Mouse (Mus musculus): ENCODE measurements at regions not wholly inside any gene's neighbourhood (a gene's known extent, or its start where the extent isn't known, plus 50 kb on each side); places are given as distances from the start of the nearest gene placed in this dataset.

DNA sequence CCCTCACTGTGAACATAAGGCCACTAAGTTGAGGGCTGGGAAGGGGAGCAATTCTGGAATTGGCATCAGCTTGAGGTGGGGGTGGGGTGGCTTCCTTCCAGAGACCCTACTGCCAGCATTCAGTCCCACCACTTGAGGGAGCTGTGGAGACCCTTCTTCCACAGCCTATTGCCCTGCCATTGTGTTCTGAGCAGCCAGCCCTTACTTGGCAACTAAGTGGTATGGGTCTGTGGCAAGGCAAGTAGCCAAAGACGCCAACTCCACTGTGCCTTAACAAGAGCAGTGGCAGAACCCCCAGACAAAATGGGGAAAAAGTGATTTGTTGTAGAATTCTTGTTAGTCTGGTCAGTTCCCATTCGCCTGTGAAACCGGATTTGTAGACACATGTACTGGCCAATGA is 365.4 kb upstream of the Gm26657 start:
- H3K4me3 ChIP-seq (ENCODE audit: low read depth, low read length) = no peak overlapping the region
- WGBS = 93% methylated on average over 3 of the region's 3 CpGs
- no peak for ATAC-seq (replicated peaks; ENCODE audit: low FRiP score, low TSS enrichment, low read depth)
- H3K4me1 ChIP-seq (replicated peaks; ENCODE audit: control insufficient read depth, insufficient read depth, low read length) = 0 out of 2 replicates have a peak, but pooled peaks cover 4% of the 10 kb centered on the region
- no peaks in the 10 kb centered on the region for H3K9me3 ChIP-seq (ENCODE audit: control insufficient read depth, low read length)
- no peak overlapping the region for H3K27ac ChIP-seq (ENCODE audit: low read depth)
- H3K9ac ChIP-seq (ENCODE audit: low read length) = no peak overlapping the region
- DNase-seq (ENCODE audit: low spot score) = no peak
- no peaks in the 10 kb centered on the region for H3K27me3 ChIP-seq (replicated peaks; ENCODE audit: control insufficient read depth, insufficient read depth, low read length)
- no peaks in the 10 kb centered on the region for H3K36me3 ChIP-seq (ENCODE audit: control insufficient read depth, insufficient read depth, low read length)
- no peak overlapping the region for H3K4me2 ChIP-seq (ENCODE audit: low read length)

DNA sequence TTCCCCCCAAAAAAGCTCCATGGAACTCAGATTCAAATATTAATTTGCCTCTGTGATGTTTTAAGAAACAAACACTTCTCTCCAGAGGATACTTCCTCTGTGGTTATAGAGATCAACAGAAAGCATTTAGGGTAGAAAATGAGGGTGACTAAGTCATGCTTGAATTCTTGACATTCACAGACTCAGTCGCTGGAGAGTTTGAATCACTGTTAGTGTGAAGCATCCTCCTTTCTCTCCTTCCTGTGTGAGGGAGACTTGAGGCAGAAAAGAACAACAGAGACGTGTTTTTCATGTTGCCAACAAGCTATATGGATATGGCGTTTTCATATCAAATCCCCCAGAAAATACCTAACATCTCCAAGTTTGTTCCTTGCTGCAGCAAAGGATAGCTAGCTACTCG is 366.1 kb upstream of the Gm26657 start:
- WGBS = 79% methylated on average over 4 of the region's 4 CpGs
- 0 out of 2 replicates have a peak, but pooled peaks cover 4% of the 10 kb centered on the region for H3K4me1 ChIP-seq (replicated peaks; ENCODE audit: control insufficient read depth, insufficient read depth, low read length)
- ATAC-seq (replicated peaks; ENCODE audit: low FRiP score, low TSS enrichment, low read depth) (no peak), DNase-seq (ENCODE audit: low spot score) (no peak)
- no peak overlapping the region for H3K4me3 ChIP-seq (ENCODE audit: low read depth, low read length)
- no peak overlapping the region for H3K9ac ChIP-seq (ENCODE audit: low read length)
- H3K27ac ChIP-seq (ENCODE audit: low read depth) = no peak overlapping the region
- no peak overlapping the region for H3K4me2 ChIP-seq (ENCODE audit: low read length)
- H3K36me3 ChIP-seq (ENCODE audit: control insufficient read depth, insufficient read depth, low read length) = no peaks in the 10 kb centered on the region
- H3K27me3 ChIP-seq (replicated peaks; ENCODE audit: control insufficient read depth, insufficient read depth, low read length) = no peaks in the 10 kb centered on the region
- no peaks in the 10 kb centered on the region for H3K9me3 ChIP-seq (ENCODE audit: control insufficient read depth, low read length)

DNA sequence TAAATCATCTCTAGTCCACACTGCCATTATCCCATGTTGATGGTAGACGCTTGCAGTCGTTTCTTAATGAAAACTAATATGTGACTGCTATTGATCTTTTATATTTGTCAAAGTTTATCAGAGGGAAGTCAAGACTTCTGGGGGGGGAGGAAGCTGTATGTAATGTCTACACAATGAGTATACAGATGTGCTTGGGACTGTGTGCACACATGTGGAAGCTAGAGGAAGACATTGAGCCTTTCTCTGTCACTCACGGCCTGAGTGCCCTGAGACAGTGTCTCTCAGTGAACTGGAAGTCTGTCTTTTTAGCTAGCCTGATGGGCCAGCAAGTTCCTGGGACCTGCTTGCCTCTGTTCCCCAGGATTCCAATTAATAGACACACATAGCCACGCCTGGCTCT is 366.7 kb upstream of the Gm26657 start:
- Histone ChIP-seq H3K4me3 (ENCODE audit: low read depth, low read length) (no peak overlapping the region), H3K27me3 (replicated peaks; ENCODE audit: control insufficient read depth, insufficient read depth, low read length) (no peaks in the 10 kb centered on the region), H3K9me3 (ENCODE audit: control insufficient read depth, low read length) (no peaks in the 10 kb centered on the region), H3K36me3 (ENCODE audit: control insufficient read depth, insufficient read depth, low read length) (no peaks in the 10 kb centered on the region), H3K27ac (ENCODE audit: low read depth) (no peak overlapping the region), H3K4me1 (replicated peaks; ENCODE audit: control insufficient read depth, insufficient read depth, low read length) (0 out of 2 replicates have a peak, but pooled peaks cover 4% of the 10 kb centered on the region), H3K4me2 (ENCODE audit: low read length) (no peak overlapping the region), H3K9ac (ENCODE audit: low read length) (no peak overlapping the region)
- 77% methylated on average over 4 of the region's 4 CpGs for WGBS
- DNase-seq (ENCODE audit: low spot score) = no peak
- ATAC-seq (replicated peaks; ENCODE audit: low FRiP score, low TSS enrichment, low read depth) = no peak

DNA sequence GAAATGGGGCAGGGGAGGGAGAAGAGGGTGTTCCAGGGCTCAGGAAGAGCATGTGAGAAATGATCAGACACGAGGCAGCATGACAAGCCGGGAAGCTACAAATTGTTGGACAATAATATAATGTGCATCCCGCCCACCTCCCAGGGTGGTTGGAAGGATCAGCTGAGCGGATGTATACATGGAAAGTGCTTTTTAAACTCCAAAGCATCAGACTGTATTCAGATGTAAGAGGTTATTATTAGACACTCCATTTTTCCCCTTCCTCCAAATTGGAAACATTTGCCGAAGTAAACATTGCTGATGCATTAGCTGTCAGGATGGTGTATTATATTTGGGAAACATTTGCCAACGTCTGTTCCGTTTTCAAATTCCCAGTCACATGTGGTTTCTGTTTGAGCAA is 367.2 kb upstream of the Gm26657 start:
- Histone ChIP-seq H3K9ac (ENCODE audit: low read length) (no peak overlapping the region), H3K4me1 (replicated peaks; ENCODE audit: control insufficient read depth, insufficient read depth, low read length) (0 out of 2 replicates have a peak, but pooled peaks cover 4% of the 10 kb centered on the region), H3K9me3 (ENCODE audit: control insufficient read depth, low read length) (no peaks in the 10 kb centered on the region), H3K4me2 (ENCODE audit: low read length) (no peak overlapping the region), H3K36me3 (ENCODE audit: control insufficient read depth, insufficient read depth, low read length) (no peaks in the 10 kb centered on the region), H3K27me3 (replicated peaks; ENCODE audit: control insufficient read depth, insufficient read depth, low read length) (no peaks in the 10 kb centered on the region), H3K27ac (ENCODE audit: low read depth) (no peak overlapping the region), H3K4me3 (ENCODE audit: low read depth, low read length) (no peak overlapping the region)
- ATAC-seq (replicated peaks; ENCODE audit: low FRiP score, low TSS enrichment, low read depth) = no peak
- no peak for DNase-seq (ENCODE audit: low spot score)
- 48% methylated on average over 7 of the region's 7 CpGs for WGBS

DNA sequence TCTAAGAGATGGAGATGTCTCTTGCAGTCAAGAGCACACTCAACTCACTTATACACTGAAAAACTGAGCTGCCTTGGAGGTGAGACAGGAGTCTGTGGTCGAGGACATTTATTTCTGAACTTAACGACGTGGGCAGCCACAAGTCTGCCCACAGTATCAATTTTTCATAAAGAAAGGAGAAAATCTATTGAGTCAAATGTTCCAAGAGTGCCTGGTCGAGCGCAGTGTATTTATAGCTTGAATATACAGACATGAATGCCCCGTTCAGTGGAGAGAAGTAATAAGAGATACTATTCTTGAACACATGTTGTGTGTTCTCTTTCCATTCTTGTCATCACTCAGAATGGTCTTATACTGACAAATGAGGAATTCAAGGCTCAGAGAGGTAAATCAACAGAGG is 375.3 kb upstream of the Gm26657 start:
- ATAC-seq (replicated peaks; ENCODE audit: low FRiP score, low TSS enrichment, low read depth) (no peak), DNase-seq (ENCODE audit: low spot score) (no peak)
- Histone ChIP-seq H3K9ac (ENCODE audit: low read length) (no peak overlapping the region), H3K27ac (ENCODE audit: low read depth) (no peak overlapping the region), H3K27me3 (replicated peaks; ENCODE audit: control insufficient read depth, insufficient read depth, low read length) (no peaks in the 10 kb centered on the region), H3K36me3 (ENCODE audit: control insufficient read depth, insufficient read depth, low read length) (no peaks in the 10 kb centered on the region), H3K4me1 (replicated peaks; ENCODE audit: control insufficient read depth, insufficient read depth, low read length) (no peaks in the 10 kb centered on the region), H3K4me3 (ENCODE audit: low read depth, low read length) (no peak overlapping the region), H3K4me2 (ENCODE audit: low read length) (no peak overlapping the region), H3K9me3 (ENCODE audit: control insufficient read depth, low read length) (no peaks in the 10 kb centered on the region)
- WGBS = 72% methylated on average over 6 of the region's 6 CpGs

DNA sequence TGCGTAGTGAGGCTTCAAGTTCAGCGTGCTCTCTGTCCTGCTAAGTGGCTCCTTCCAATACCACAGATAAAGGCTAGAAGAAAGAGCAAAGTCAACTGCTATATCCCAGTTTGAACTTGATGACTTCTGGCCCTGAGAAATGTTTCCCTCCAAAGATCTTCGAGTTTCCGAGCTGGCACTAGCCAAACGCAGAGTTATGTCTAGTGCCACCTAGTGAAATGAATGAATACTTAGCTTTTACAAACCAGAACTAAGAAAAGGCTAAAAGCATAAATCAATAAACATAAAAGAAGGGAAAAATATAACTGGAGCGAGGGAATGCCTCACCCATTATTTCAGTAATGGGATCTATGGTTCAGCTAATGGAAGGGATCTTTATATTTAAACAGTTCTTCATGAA is 377.7 kb upstream of the Gm26657 start:
- no peak overlapping the region for H3K9ac ChIP-seq (ENCODE audit: low read length)
- ATAC-seq (replicated peaks; ENCODE audit: low FRiP score, low TSS enrichment, low read depth) = no peak
- H3K27me3 ChIP-seq (replicated peaks; ENCODE audit: control insufficient read depth, insufficient read depth, low read length) = no peaks in the 10 kb centered on the region
- no peak for DNase-seq (ENCODE audit: low spot score)
- no peak overlapping the region for H3K4me2 ChIP-seq (ENCODE audit: low read length)
- no peaks in the 10 kb centered on the region for H3K36me3 ChIP-seq (ENCODE audit: control insufficient read depth, insufficient read depth, low read length)
- no peak overlapping the region for H3K27ac ChIP-seq (ENCODE audit: low read depth)
- H3K4me1 ChIP-seq (replicated peaks; ENCODE audit: control insufficient read depth, insufficient read depth, low read length) = no peaks in the 10 kb centered on the region
- no peak overlapping the region for H3K4me3 ChIP-seq (ENCODE audit: low read depth, low read length)
- WGBS = 40% methylated on average over 6 of the region's 6 CpGs
- H3K9me3 ChIP-seq (ENCODE audit: control insufficient read depth, low read length) = no peaks in the 10 kb centered on the region

DNA sequence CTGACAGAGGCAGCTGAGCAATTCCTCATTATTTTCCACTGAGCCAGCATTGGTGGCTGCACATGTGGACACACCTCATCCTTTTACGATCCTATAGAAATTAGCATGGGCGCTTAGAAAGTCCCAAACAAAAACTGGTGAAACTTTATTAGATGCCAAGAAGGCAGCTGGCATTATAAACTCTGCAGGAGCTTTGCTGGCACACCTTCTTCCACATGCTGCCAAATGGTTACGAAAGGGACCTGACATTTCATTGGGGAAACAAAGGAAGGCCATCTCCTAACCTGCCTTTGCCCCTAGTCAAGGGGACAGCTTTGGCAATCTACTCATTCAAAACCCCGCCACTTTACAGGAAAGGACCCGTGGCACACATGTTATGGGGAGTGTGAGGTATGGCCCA is 390.7 kb upstream of the Gm26657 start:
- Histone ChIP-seq H3K9ac (ENCODE audit: low read length) (no peak overlapping the region), H3K9me3 (ENCODE audit: control insufficient read depth, low read length) (no peaks in the 10 kb centered on the region), H3K4me1 (replicated peaks; ENCODE audit: control insufficient read depth, insufficient read depth, low read length) (no peaks in the 10 kb centered on the region), H3K27me3 (replicated peaks; ENCODE audit: control insufficient read depth, insufficient read depth, low read length) (no peaks in the 10 kb centered on the region), H3K36me3 (ENCODE audit: control insufficient read depth, insufficient read depth, low read length) (no peaks in the 10 kb centered on the region), H3K4me2 (ENCODE audit: low read length) (no peak overlapping the region), H3K4me3 (ENCODE audit: low read depth, low read length) (no peak overlapping the region), H3K27ac (ENCODE audit: low read depth) (no peak overlapping the region)
- WGBS = 82% methylated on average over 5 of the region's 5 CpGs
- ATAC-seq (replicated peaks; ENCODE audit: low FRiP score, low TSS enrichment, low read depth) (no peak), DNase-seq (ENCODE audit: low spot score) (no peak)

DNA sequence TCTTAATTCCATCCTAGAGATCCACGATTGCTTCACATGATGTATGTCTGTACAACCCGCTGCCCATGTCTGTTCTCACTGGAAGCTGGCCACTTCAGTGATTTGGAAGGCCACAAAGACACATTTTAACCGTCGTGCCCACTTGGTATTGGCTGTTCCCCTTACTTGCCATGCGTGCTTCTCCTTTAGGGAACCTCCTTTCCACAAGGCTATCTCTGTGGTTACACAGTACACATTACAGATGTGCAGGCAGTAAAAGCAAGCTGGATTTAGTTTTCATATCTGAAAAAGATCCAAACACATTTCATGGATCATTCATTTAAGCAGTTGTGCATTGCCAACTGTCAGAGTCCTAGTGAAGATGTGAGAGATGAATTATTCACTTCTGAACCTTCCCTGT is 414.7 kb upstream of the Gm26657 start:
- Histone ChIP-seq H3K9ac (ENCODE audit: low read length) (no peak overlapping the region), H3K4me2 (ENCODE audit: low read length) (no peak overlapping the region), H3K9me3 (ENCODE audit: control insufficient read depth, low read length) (no peaks in the 10 kb centered on the region), H3K27me3 (replicated peaks; ENCODE audit: control insufficient read depth, insufficient read depth, low read length) (no peaks in the 10 kb centered on the region), H3K27ac (ENCODE audit: low read depth) (no peak overlapping the region), H3K36me3 (ENCODE audit: control insufficient read depth, insufficient read depth, low read length) (no peaks in the 10 kb centered on the region), H3K4me1 (replicated peaks; ENCODE audit: control insufficient read depth, insufficient read depth, low read length) (no peaks in the 10 kb centered on the region), H3K4me3 (ENCODE audit: low read depth, low read length) (no peak overlapping the region)
- ATAC-seq (replicated peaks; ENCODE audit: low FRiP score, low TSS enrichment, low read depth) (no peak), DNase-seq (ENCODE audit: low spot score) (no peak)
- WGBS = 80% methylated on average over 5 of the region's 5 CpGs

DNA sequence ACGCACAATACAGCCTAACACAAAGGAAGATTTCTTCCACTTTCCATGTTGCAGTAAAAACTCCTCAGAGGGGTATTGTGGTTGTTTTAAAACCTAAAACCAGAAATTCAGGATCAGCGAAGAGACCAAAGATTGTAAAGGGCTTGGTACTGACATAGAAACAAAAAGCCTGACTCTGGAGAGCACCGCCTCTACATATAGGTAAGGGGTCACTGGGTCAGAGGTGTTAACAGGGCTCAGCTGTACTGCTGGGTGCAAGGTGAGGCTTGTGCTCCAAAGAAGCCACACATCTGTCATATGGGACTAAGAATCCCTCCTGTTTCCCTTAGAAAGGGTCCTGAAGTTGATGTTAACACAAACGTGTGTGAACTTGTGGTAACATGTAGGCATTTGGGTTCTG is 420.7 kb upstream of the Gm26657 start:
- H3K27me3 ChIP-seq (replicated peaks; ENCODE audit: control insufficient read depth, insufficient read depth, low read length) = no peaks in the 10 kb centered on the region
- no peak overlapping the region for H3K9ac ChIP-seq (ENCODE audit: low read length)
- DNase-seq (ENCODE audit: low spot score) (no peak), ATAC-seq (replicated peaks; ENCODE audit: low FRiP score, low TSS enrichment, low read depth) (no peak)
- WGBS = 92% methylated on average over 4 of the region's 4 CpGs
- no peaks in the 10 kb centered on the region for H3K36me3 ChIP-seq (ENCODE audit: control insufficient read depth, insufficient read depth, low read length)
- H3K4me2 ChIP-seq (ENCODE audit: low read length) = no peak overlapping the region
- H3K9me3 ChIP-seq (ENCODE audit: control insufficient read depth, low read length) = no peaks in the 10 kb centered on the region
- no peak overlapping the region for H3K27ac ChIP-seq (ENCODE audit: low read depth)
- H3K4me3 ChIP-seq (ENCODE audit: low read depth, low read length) = no peak overlapping the region
- no peaks in the 10 kb centered on the region for H3K4me1 ChIP-seq (replicated peaks; ENCODE audit: control insufficient read depth, insufficient read depth, low read length)

Measured in intestine, embryonic 14.5 days (tissue).